Mouse (Mus musculus) heart, embryonic 16.5 days (tissue): Measurements from ENCODE around the gene Phf24. TPM values are rescaled to one million over a fixed set of nuclear protein-coding genes. Genes with fewer than 3 reads are reported as not detected.

Source experiments
- ATAC-seq: fragments of 200-750 bp; cut with Nextera tagmentation; replicated peaks from 2 replicates; pipeline ENCODE4 v1.8.0; 2017; ENCODE audit warnings: moderate number of reproducible peaks; ENCODE audit not compliant: insufficient read depth, low FRiP score; ENCODE audit errors: extremely low read depth
- H3K27ac ChIP-seq: fragments of 300-500 bp; sonication (generic); 2 replicates; pipeline ENCODE4 v1.5.1; 2014; ENCODE audit warnings: mild to moderate bottlenecking, low read length, control low read depth, moderate library complexity
- H3K27me3 ChIP-seq: fragments of 300-500 bp; sonication (generic); 2 replicates; pipeline ENCODE4 v1.6.1; 2014; ENCODE audit warnings: low read length, mixed read lengths; ENCODE audit not compliant: control insufficient read depth, insufficient read depth
- H3K36me3 ChIP-seq: fragments of 300-500 bp; sonication (generic); 2 replicates; pipeline ENCODE4 v1.6.1; 2014; ENCODE audit not compliant: control insufficient read depth, insufficient read depth
- H3K4me1 ChIP-seq: fragments of 300-500 bp; sonication (generic); 2 replicates; pipeline ENCODE4 v1.6.1; 2014; ENCODE audit warnings: low read length, mixed read lengths; ENCODE audit not compliant: control insufficient read depth, insufficient read depth
- H3K4me2 ChIP-seq: fragments of 300-500 bp; sonication (generic); 2 replicates; pipeline ENCODE4 v1.6.1; 2014; ENCODE audit warnings: low read depth, mild to moderate bottlenecking, control low read depth, low read length
- H3K4me3 ChIP-seq: fragments of 300-500 bp; sonication (generic); 2 replicates; pipeline ENCODE4 v1.5.1; 2014; ENCODE audit warnings: mild to moderate bottlenecking, control low read depth, low read length
- H3K9ac ChIP-seq: fragments of 300-500 bp; sonication (generic); 2 replicates; pipeline ENCODE4 v1.6.1; 2014; ENCODE audit warnings: low read length, control low read depth
- H3K9me3 ChIP-seq: fragments of 300-500 bp; sonication (generic); replicated peaks from 2 replicates; pipeline ENCODE4 v1.6.1; 2016; ENCODE audit warnings: low read length; ENCODE audit not compliant: control insufficient read depth
- WGBS: fragments of 180-500 bp; shearing (Covaris S2); extraction: QIAGEN DNeasy Blood & Tissue Kit; methylation state at CpG from one replicate; pipeline ENCODE4 v1.1.7; 2014; 5-methylcytosine and 5-hydroxymethylcytosine counted together
- polyA plus RNA-seq: library from polyadenylated mRNA; unstranded; fragments of >200 nt; fragmentation: Nextera tagmentation; extraction: Ambion mirVana; gene quantifications from 2 replicates; pipeline ENCODE4 v1.2.1, GENCODE M21; 2015

Phf24 gene
- polyA plus RNA-seq, 1 experiment from 2014 or later = 4.8 TPM

GRCm38 (mm10) chr4:42921536-42921935 is 5.1 kb downstream of the Phf24 start:
- Histone ChIP-seq H3K27me3 (peaks cover 18% of the 10 kb centered on the region), H3K9me3 (no peaks in the 10 kb centered on the region), H3K27ac (no peak overlapping the region), H3K4me2 (no peak overlapping the region), H3K4me1 (no peaks in the 10 kb centered on the region), H3K4me3 (no peak overlapping the region), H3K36me3 (no peaks in the 10 kb centered on the region), H3K9ac (no peak overlapping the region)
- 77% methylated on average over 2 of the region's 2 CpGs for WGBS
- no peak for ATAC-seq

- Histone ChIP-seq H3K9ac (no peak overlapping the region), H3K36me3 (no peaks in the 10 kb centered on the region), H3K9me3 (no peaks in the 10 kb centered on the region), H3K4me3 (no peak overlapping the region), H3K4me1 (no peaks in the 10 kb centered on the region), H3K4me2 (no peak overlapping the region), H3K27ac (no peak overlapping the region), H3K27me3 (peaks cover 18% of the 10 kb centered on the region)
- no peak for ATAC-seq
- 66% methylated on average over 6 of the region's 6 CpGs for WGBS
These were observed 5.6 kb downstream of the Phf24 start for GRCm38 (mm10) chr4:42922056-42922455.

- H3K27me3 ChIP-seq = peaks cover 15% of the 10 kb centered on the region
- no peak overlapping the region for H3K9ac ChIP-seq
- no peak overlapping the region for H3K4me3 ChIP-seq
- no peaks in the 10 kb centered on the region for H3K4me1 ChIP-seq
- H3K9me3 ChIP-seq = no peaks in the 10 kb centered on the region
- H3K36me3 ChIP-seq = no peaks in the 10 kb centered on the region
- H3K27ac ChIP-seq = no peak overlapping the region
- WGBS = 77% methylated on average over 8 of the region's 8 CpGs
- no peak for ATAC-seq
- H3K4me2 ChIP-seq = no peak overlapping the region
These were observed 6.0 kb downstream of the Phf24 start for GRCm38 (mm10) chr4:42922461-42922860.

GRCm38 (mm10) chr4:42924095-42924710 is 7.7 kb downstream of the Phf24 start:
- H3K4me1 ChIP-seq = no peaks in the 10 kb centered on the region
- H3K4me3 ChIP-seq = no peak overlapping the region
- H3K9ac ChIP-seq = no peak overlapping the region
- H3K27ac ChIP-seq = no peak overlapping the region
- H3K9me3 ChIP-seq = no peaks in the 10 kb centered on the region
- ATAC-seq = no peak
- H3K36me3 ChIP-seq = no peaks in the 10 kb centered on the region
- WGBS = 79% methylated on average over 13 of the region's 13 CpGs
- no peak overlapping the region for H3K4me2 ChIP-seq
- H3K27me3 ChIP-seq = peaks cover 4% of the 10 kb centered on the region; the same call in 1 of the 2 replicates

- 74% methylated on average over 5 of the region's 5 CpGs for WGBS
- Histone ChIP-seq H3K36me3 (no peaks in the 10 kb centered on the region), H3K9me3 (no peaks in the 10 kb centered on the region), H3K4me2 (no peak overlapping the region), H3K9ac (no peak overlapping the region), H3K27ac (no peak overlapping the region), H3K4me1 (peaks cover 15% of the 10 kb centered on the region), H3K27me3 (peaks cover 4% of the 10 kb centered on the region; the same call in 1 of the 2 replicates), H3K4me3 (no peak overlapping the region)
- no peak for ATAC-seq
These were observed 11.7 kb downstream of the Phf24 start for GRCm38 (mm10) chr4:42928209-42928608.

DNA sequence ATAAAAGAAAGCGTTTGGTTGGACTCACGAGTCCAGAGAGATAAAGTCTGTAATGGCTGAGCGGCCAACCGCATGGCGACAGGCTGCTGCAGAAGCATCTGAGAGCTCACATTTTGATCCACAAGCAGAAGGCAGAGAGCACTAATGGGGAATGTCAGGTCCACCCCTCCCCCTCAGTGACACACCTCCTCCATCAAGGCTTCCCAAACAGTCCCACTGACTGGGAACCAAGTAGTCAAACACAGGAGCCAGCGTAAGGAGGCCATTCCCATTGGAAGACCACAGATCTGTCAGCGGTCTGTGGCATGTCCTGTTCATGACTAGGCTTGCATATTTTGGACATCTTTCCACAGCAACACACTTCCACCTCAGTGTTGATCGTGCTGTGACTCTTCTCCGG is 12.5 kb downstream of the Phf24 start:
- no peak overlapping the region for H3K27ac ChIP-seq
- no peaks in the 10 kb centered on the region for H3K36me3 ChIP-seq
- no peak overlapping the region for H3K4me3 ChIP-seq
- peaks cover 22% of the 10 kb centered on the region for H3K4me1 ChIP-seq
- WGBS = 88% methylated on average over 9 of the region's 9 CpGs
- ATAC-seq = no peak
- no peak overlapping the region for H3K9ac ChIP-seq
- H3K9me3 ChIP-seq = no peaks in the 10 kb centered on the region
- H3K4me2 ChIP-seq = no peak overlapping the region
- H3K27me3 ChIP-seq = peaks cover 4% of the 10 kb centered on the region; the same call in 1 of the 2 replicates

GRCm38 (mm10) chr4:42932229-42932969 is 15.9 kb downstream of the Phf24 start:
- Histone ChIP-seq H3K27ac (peak overlapping the region; percentile 90), H3K27me3 (no peaks in the 10 kb centered on the region), H3K9me3 (no peaks in the 10 kb centered on the region), H3K9ac (peak overlapping the region; percentile 37), H3K4me3 (no peak overlapping the region), H3K4me1 (peaks cover 23% of the 10 kb centered on the region), H3K4me2 (peak overlapping the region; percentile 64; the same call in 1 of the 2 replicates), H3K36me3 (no peaks in the 10 kb centered on the region)
- peak; percentile 68 for ATAC-seq
- WGBS = 36% methylated on average over 8 of the region's 8 CpGs

- peak; percentile 75 for ATAC-seq
- H3K4me1 ChIP-seq = peaks cover 23% of the 10 kb centered on the region
- no peaks in the 10 kb centered on the region for H3K27me3 ChIP-seq
These were observed 17.2 kb downstream of the Phf24 start for GRCm38 (mm10) chr4:42933630-42934029.

DNA sequence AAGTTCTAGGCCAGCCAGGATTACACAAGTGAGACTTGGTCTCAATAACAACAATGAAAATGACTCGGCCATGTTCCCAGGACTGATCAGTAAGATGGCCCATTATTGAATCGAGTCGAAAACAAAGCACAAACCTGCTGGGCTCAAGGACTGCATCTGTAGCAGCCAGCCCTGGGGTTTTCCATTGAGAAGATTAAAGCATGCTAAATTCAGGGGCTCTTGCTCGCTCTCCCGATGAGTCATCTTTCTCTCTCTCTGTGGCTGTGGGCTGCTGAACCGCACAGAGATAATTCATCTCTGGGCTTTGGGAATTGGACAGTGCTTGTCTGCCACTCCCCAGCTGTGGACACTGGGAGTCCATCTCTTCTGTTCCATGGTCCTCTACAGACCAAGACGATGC is 24.9 kb downstream of the Phf24 start:
- 68% methylated on average over 7 of the region's 7 CpGs for WGBS
- H3K36me3 ChIP-seq = no peaks in the 10 kb centered on the region
- H3K4me1 ChIP-seq = no peaks in the 10 kb centered on the region
- H3K4me3 ChIP-seq = no peak overlapping the region
- H3K27ac ChIP-seq = no peak overlapping the region
- ATAC-seq = no peak
- H3K4me2 ChIP-seq = no peak overlapping the region
- H3K9me3 ChIP-seq = no peaks in the 10 kb centered on the region
- H3K27me3 ChIP-seq = no peaks in the 10 kb centered on the region; the same call in 1 of the 2 replicates
- H3K9ac ChIP-seq = no peak overlapping the region

More at GRCm38 (mm10) chr4:42933630-42934029, 17.2 kb downstream of the Phf24 start:
- Histone ChIP-seq H3K27ac (peak overlapping the region; percentile 90), H3K9ac (peak overlapping the region; percentile 68), H3K9me3 (no peaks in the 10 kb centered on the region), H3K36me3 (no peaks in the 10 kb centered on the region), H3K4me2 (peak overlapping the region; percentile 64), H3K4me3 (peak overlapping the region; percentile 39)
- 4% methylated on average over 22 of the region's 22 CpGs for WGBS
